Mouse (Mus musculus): ENCODE results near the gene Lrrc8a. TPM values are rescaled to one million over a fixed set of nuclear protein-coding genes. Genes with fewer than 3 reads are reported as not detected.

The Lrrc8a gene
- total and polyA plus RNA-seq, 2 experiments from 2014 or later: 55.3 to 65.4 TPM

DNA sequence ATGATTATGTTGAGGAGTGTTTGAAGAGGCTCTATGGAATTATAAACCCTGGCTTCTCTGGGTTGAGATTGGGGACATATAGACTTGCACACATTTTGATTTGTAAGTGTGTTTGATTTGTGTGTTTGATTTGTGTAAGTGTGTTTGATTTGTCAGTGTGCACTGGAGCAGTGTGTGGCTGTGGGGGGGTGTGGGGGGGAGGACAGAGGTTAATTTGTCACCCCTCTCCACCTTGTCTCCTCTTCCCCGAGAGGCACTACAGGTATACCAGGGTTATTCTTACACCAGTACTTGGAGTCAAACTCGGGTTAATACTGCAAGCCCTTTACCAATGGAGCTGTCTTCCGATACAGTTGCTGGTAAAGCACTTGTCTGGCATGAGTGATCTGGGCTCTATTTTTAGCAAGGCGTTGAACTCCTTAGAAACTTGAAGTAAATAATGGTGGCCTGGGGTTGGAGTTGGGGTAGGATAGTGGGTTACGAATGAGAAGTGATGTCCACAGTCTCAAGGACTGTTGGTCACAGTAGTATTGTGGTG is 37.1 kb upstream of the Lrrc8a start:
- Histone ChIP-seq H3K36me3 (ENCODE audit: insufficient read depth, low read length) (no peaks in the 10 kb centered on the region), H3K4me1 (ENCODE audit: insufficient read depth, low read length) (peaks cover 5% of the 10 kb centered on the region), H3K27ac (ENCODE audit: low read depth, low read length) (no peak overlapping the region), H3K4me3 (ENCODE audit: low read depth, low read length) (no peak overlapping the region), H3K9me3 (ENCODE audit: low read length) (no peaks in the 10 kb centered on the region), H3K9ac (replicated peaks; ENCODE audit: low read length, poor library complexity, severe bottlenecking) (no peak overlapping the region), H3K4me2 (ENCODE audit: low read depth, low read length, poor library complexity, severe bottlenecking) (no peak overlapping the region), H3K27me3 (ENCODE audit: insufficient read depth, low read length) (no peaks in the 10 kb centered on the region)
- 84% methylated on average over 5 of the region's 5 CpGs for WGBS
- DNase-seq (ENCODE audit: low spot score) (no peak), ATAC-seq (ENCODE audit: low FRiP score) (no peak)
- TF ChIP-seq CTCF (IDR thresholded peaks at IDR 0.05): no peak

DNA sequence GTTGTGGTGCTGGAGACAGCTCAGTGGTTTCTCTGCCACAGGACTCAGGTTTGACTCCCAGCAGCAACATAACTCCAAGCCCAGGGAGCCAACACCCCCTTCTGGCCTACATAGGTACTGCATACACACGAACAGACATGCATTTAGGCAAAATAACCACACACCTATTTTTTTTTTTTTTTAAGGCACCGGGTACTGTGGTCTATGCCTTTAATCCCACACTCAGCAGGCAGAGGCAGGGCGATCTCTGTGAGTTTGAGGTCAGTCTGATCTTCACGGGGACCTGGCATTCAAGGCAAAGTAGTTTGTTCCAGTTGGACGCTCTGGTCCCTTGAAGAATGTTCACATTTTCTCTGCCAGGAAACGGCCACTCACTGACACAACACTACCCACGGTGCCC is 34.1 kb upstream of the Lrrc8a start:
- Histone ChIP-seq H3K9me3 (ENCODE audit: low read length) (no peaks in the 10 kb centered on the region), H3K4me3 (ENCODE audit: low read depth, low read length) (no peak overlapping the region), H3K27ac (ENCODE audit: low read depth, low read length) (no peak overlapping the region), H3K4me2 (ENCODE audit: low read depth, low read length, poor library complexity, severe bottlenecking) (no peak overlapping the region), H3K36me3 (ENCODE audit: insufficient read depth, low read length) (no peaks in the 10 kb centered on the region), H3K27me3 (ENCODE audit: insufficient read depth, low read length) (no peaks in the 10 kb centered on the region), H3K9ac (replicated peaks; ENCODE audit: low read length, poor library complexity, severe bottlenecking) (no peak overlapping the region), H3K4me1 (ENCODE audit: insufficient read depth, low read length) (peaks cover 12% of the 10 kb centered on the region)
- TF ChIP-seq CTCF (IDR thresholded peaks at IDR 0.05): peak; percentile 57
- no peak for DNase-seq (ENCODE audit: low spot score)
- ATAC-seq (ENCODE audit: low FRiP score): no peak
- 79% methylated on average over 7 of the region's 7 CpGs for WGBS

DNA sequence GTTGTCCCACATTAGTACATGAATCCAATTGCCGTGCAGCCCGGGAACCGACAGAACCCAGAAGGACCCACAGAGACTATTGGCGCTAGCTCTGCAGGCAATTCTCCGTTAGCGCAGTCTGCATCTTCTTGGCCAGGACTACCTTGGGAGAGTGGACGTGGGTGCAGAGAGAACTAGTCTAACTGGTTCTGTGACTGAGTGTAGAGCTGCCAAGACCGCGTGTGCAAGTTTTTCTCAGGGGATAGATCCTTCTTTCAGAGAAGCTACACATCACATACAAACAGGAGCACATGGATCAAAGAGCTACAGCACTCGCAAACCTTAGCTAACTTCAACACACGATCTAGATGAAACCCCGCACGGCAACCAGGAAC is 32.3 kb upstream of the Lrrc8a start:
- H3K36me3 ChIP-seq (ENCODE audit: insufficient read depth, low read length): no peaks in the 10 kb centered on the region
- no peaks in the 10 kb centered on the region for H3K9me3 ChIP-seq (ENCODE audit: low read length)
- H3K4me2 ChIP-seq (ENCODE audit: low read depth, low read length, poor library complexity, severe bottlenecking): peak overlapping the region; percentile 82
- under 1% methylated on average over 13 of the region's 13 CpGs for WGBS
- no peak for TF ChIP-seq CTCF (IDR thresholded peaks at IDR 0.05)
- ATAC-seq (ENCODE audit: low FRiP score) (peak; percentile 65), DNase-seq (ENCODE audit: low spot score) (peak; percentile 47)
- H3K9ac ChIP-seq (replicated peaks; ENCODE audit: low read length, poor library complexity, severe bottlenecking): peak overlapping the region; percentile 64
- peak overlapping the region; percentile 66 for H3K4me3 ChIP-seq (ENCODE audit: low read depth, low read length)
- H3K27ac ChIP-seq (ENCODE audit: low read depth, low read length): peak overlapping the region; percentile 65
- H3K27me3 ChIP-seq (ENCODE audit: insufficient read depth, low read length): no peaks in the 10 kb centered on the region
- H3K4me1 ChIP-seq (ENCODE audit: insufficient read depth, low read length): peaks cover 12% of the 10 kb centered on the region

DNA sequence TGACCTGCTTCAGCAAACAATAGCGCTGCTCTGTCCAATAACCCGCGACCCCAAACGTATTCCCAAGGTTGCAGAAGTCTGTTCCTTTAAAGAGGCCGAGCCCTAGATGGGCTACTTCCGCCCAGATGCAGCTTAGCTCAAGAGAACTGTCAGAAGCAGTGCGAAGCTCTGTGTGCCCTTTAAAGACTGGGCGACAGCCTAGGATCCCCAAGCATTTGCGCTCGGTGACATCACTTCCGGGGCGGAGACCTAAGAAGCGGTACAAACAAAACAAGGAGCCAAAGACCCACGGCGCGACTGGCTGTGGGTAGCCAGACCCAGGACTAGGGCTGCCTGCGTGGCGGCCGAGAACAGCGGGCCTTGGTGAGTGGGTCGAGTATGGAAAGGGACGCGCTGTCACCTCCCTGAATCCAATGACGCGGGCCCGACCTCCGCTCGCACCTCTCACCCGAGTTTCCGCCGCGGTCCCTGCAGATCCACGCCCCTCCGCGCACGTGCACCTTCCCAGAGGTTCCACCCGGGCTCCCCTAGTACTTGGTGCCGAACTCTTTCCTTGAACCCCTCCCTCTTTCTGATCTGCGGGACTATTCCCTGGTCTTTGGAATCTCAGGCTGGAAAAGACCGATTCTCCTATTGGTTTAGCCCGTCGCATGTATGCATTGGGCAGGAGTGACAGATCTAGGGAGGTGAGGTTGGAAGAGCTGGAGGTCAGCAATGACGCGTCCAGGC is 31.7 kb upstream of the Lrrc8a start, which contains the start of gene Kyat1:
Gene Kyat1, minus strand, starts transcription at position 219 of the 729 bp plus-strand sequence.
- Histone ChIP-seq H3K9ac (replicated peaks; ENCODE audit: low read length, poor library complexity, severe bottlenecking) (peak within 1 kb of the TSS; percentile 64), H3K27ac (ENCODE audit: low read depth, low read length) (peak within 1 kb of the TSS; percentile 65), H3K27me3 (ENCODE audit: insufficient read depth, low read length) (no peaks in the 10 kb centered on the region), H3K9me3 (ENCODE audit: low read length) (no peaks in the 10 kb centered on the region), H3K4me3 (ENCODE audit: low read depth, low read length) (peak within 1 kb of the TSS; percentile 66), H3K36me3 (ENCODE audit: insufficient read depth, low read length) (no peaks in the 10 kb centered on the region), H3K4me2 (ENCODE audit: low read depth, low read length, poor library complexity, severe bottlenecking) (peak within 1 kb of the TSS; percentile 82), H3K4me1 (ENCODE audit: insufficient read depth, low read length) (peaks cover 12% of the 10 kb centered on the region)
- under 1% methylated on average over 44 of the region's 44 CpGs for WGBS
- no peak for TF ChIP-seq CTCF (IDR thresholded peaks at IDR 0.05)
- ATAC-seq (ENCODE audit: low FRiP score) (peak; percentile 94), DNase-seq (ENCODE audit: low spot score) (peak; percentile 99)

DNA sequence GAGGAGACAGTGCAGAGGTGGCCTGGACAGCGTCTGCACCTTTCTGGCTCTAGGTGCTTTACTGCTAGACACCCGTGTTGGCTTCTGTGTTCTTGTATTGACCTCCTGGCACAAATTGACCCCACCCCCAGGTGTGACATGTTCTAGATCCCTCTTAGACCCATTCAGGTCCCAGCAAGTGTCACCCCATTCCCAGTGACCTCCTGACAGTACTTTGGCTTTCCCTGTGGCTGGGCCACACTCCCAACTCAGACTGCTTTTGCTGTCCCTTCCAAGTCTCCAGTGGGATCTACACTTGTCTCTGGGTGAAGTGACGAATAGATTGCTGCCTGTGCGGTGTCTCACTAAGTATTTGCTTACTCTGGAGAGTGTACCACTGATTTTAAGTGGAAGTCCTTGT is 30.1 kb upstream of the Lrrc8a start:
- ATAC-seq (ENCODE audit: low FRiP score): no peak
- H3K36me3 ChIP-seq (ENCODE audit: insufficient read depth, low read length): no peaks in the 10 kb centered on the region
- DNase-seq (ENCODE audit: low spot score): no peak
- no peaks in the 10 kb centered on the region for H3K27me3 ChIP-seq (ENCODE audit: insufficient read depth, low read length)
- H3K27ac ChIP-seq (ENCODE audit: low read depth, low read length): no peak overlapping the region
- 74% methylated on average over 4 of the region's 4 CpGs for whole genome bisulfite sequencing
- peaks cover 12% of the 10 kb centered on the region for H3K4me1 ChIP-seq (ENCODE audit: insufficient read depth, low read length)
- no peak overlapping the region for H3K4me3 ChIP-seq (ENCODE audit: low read depth, low read length)
- no peak for TF ChIP-seq CTCF (IDR thresholded peaks at IDR 0.05)
- H3K9me3 ChIP-seq (ENCODE audit: low read length): no peaks in the 10 kb centered on the region
- no peak overlapping the region for H3K4me2 ChIP-seq (ENCODE audit: low read depth, low read length, poor library complexity, severe bottlenecking)
- no peak overlapping the region for H3K9ac ChIP-seq (replicated peaks; ENCODE audit: low read length, poor library complexity, severe bottlenecking)

DNA sequence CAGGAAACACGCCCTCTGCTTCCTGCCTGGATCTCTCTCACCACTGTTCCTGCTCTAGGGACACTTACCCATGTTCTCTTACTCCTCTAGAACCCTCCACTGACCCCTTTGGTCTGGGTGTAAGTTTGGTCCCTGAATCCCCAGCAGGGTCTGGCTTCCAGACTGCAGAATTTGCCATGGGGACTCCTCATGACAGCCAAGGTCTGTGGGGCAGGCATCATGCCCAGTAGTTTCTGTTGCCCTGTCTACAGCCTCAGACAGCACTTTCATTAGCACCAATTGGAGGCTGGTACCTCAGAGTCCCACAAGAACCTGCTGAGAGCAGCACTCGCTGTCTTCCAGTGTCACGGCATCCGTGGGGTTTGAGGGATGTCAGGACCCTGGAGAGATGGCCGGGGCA is 29.6 kb upstream of the Lrrc8a start:
- Histone ChIP-seq H3K4me3 (ENCODE audit: low read depth, low read length) (no peak overlapping the region), H3K36me3 (ENCODE audit: insufficient read depth, low read length) (no peaks in the 10 kb centered on the region), H3K4me1 (ENCODE audit: insufficient read depth, low read length) (peaks cover 12% of the 10 kb centered on the region), H3K27ac (ENCODE audit: low read depth, low read length) (no peak overlapping the region), H3K9me3 (ENCODE audit: low read length) (no peaks in the 10 kb centered on the region), H3K9ac (replicated peaks; ENCODE audit: low read length, poor library complexity, severe bottlenecking) (no peak overlapping the region), H3K4me2 (ENCODE audit: low read depth, low read length, poor library complexity, severe bottlenecking) (no peak overlapping the region), H3K27me3 (ENCODE audit: insufficient read depth, low read length) (no peaks in the 10 kb centered on the region)
- 84% methylated on average over 5 of the region's 5 CpGs for WGBS
- no peak for DNase-seq (ENCODE audit: low spot score)
- no peak for TF ChIP-seq CTCF (IDR thresholded peaks at IDR 0.05)
- ATAC-seq (ENCODE audit: low FRiP score): no peak
